Mouse (Mus musculus): ENCODE data around the gene Wasl. TPM values are rescaled to one million over a fixed set of nuclear protein-coding genes. Genes with fewer than 3 reads are reported as not detected.

Gene Wasl
- polyA plus RNA-seq, 1 experiment from 2014 or later = 58.5 TPM

DNA sequence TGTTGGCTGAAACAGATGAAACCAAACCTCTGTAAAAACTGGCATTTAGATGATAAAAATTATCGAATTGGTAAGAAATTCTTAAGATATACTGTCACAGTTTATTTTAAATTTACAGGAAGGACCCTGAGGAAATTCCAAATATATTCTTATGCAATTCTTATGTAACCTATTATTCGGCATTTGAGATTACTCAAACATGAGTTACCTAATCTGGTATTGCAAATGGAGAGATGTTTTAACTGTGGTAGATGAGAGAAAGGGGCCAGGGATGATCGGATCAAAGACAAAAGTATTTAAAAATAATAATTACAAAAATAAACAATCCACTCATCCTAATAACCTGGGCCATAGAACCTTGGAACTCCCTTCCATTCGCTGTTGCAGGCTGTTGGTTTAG, 54.5 kb downstream of the Wasl start:
- Histone ChIP-seq H3K36me3 (ENCODE audit: control insufficient read depth, insufficient read depth) (peaks cover 7% of the 10 kb centered on the region), H3K27ac (ENCODE audit: low read length) (no peak overlapping the region), H3K4me1 (replicated peaks; ENCODE audit: control insufficient read depth, insufficient read depth, low read length) (no peaks in the 10 kb centered on the region), H3K4me2 (ENCODE audit: low read length) (no peak overlapping the region), H3K9me3 (ENCODE audit: control insufficient read depth, low read length) (no peaks in the 10 kb centered on the region), H3K27me3 (replicated peaks; ENCODE audit: control insufficient read depth, insufficient read depth, low read length) (no peaks in the 10 kb centered on the region), H3K9ac (replicated peaks; ENCODE audit: low read depth, low read length) (no peak overlapping the region), H3K4me3 (replicated peaks; ENCODE audit: low read length) (no peak overlapping the region)
- ATAC-seq = no peak
- WGBS = 93% methylated on average over 4 of the region's 4 CpGs

DNA sequence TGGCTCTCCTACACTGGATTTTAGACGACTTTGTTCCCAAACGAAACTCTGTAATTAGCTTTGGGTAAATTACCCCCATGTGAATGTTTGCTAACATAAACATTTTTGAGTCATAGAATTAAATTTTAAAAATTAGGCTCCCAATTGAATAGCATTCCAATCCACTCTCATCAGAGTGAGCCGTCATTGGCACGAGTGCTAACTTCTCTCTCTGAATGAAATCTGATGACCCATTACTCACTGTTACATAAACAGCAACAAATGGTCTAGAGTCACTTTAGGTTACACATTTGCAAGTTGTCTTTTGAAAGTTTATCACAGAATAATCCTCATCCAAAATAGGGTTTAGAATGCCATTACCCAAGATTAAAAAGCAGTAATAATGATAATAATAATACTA, 55.3 kb downstream of the Wasl start:
- no peak for ATAC-seq
- no peaks in the 10 kb centered on the region for H3K4me1 ChIP-seq (replicated peaks; ENCODE audit: control insufficient read depth, insufficient read depth, low read length)
- H3K27ac ChIP-seq (ENCODE audit: low read length) = no peak overlapping the region
- no peak overlapping the region for H3K4me3 ChIP-seq (replicated peaks; ENCODE audit: low read length)
- H3K9me3 ChIP-seq (ENCODE audit: control insufficient read depth, low read length) = no peaks in the 10 kb centered on the region
- H3K27me3 ChIP-seq (replicated peaks; ENCODE audit: control insufficient read depth, insufficient read depth, low read length) = no peaks in the 10 kb centered on the region
- H3K4me2 ChIP-seq (ENCODE audit: low read length) = no peak overlapping the region
- H3K9ac ChIP-seq (replicated peaks; ENCODE audit: low read depth, low read length) = no peak overlapping the region
- 72% methylated on average over 4 of the region's 4 CpGs for whole genome bisulfite sequencing
- H3K36me3 ChIP-seq (ENCODE audit: control insufficient read depth, insufficient read depth) = peaks cover 5% of the 10 kb centered on the region

DNA sequence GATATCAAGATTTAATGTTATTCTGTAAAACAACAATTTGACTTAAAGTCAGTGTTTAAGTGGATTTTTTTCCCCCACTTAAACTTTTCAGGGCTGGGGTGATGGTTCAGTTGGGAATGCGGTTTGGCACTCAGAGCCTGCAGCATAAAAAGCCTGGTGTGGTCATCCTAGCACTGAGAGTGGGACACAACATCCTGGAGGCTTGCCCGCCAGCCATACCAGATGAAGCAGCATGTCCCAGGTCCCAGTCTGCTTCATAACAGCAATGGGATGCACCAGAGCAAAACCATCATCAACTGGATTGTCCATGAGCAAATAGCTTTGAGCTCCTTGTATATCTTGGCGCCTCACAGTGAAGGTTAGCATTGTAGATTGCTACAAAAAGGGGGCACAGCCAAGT, 56.1 kb downstream of the Wasl start:
- ATAC-seq = no peak
- no peaks in the 10 kb centered on the region for H3K27me3 ChIP-seq (replicated peaks; ENCODE audit: control insufficient read depth, insufficient read depth, low read length)
- 93% methylated on average over 3 of the region's 3 CpGs for WGBS

DNA sequence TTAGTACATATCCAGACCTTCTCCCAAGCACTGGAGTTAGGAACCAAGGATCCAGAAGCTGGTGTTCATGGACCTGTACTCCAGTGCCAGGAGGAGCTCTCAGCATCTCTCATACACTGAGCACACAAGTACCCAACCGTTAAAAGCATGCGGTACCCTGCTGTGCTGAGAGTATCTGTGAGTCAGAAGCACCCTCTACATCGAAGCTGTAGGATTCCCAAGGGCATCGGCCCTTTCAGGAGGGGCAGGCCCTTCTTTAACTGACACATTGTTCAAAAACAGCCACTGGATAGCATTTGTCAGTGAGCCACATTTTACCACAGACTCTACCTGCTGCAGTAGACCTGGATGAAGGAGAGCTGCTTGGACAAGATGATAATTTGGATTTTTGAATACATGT, 56.7 kb downstream of the Wasl start:
- Histone ChIP-seq H3K27me3 (replicated peaks; ENCODE audit: control insufficient read depth, insufficient read depth, low read length) (no peaks in the 10 kb centered on the region), H3K36me3 (ENCODE audit: control insufficient read depth, insufficient read depth) (peaks cover under 1% of the 10 kb centered on the region; the same call in 1 of the 2 replicates), H3K27ac (ENCODE audit: low read length) (no peak overlapping the region), H3K9me3 (ENCODE audit: control insufficient read depth, low read length) (no peaks in the 10 kb centered on the region), H3K4me3 (replicated peaks; ENCODE audit: low read length) (no peak overlapping the region), H3K4me2 (ENCODE audit: low read length) (no peak overlapping the region), H3K9ac (replicated peaks; ENCODE audit: low read depth, low read length) (no peak overlapping the region), H3K4me1 (replicated peaks; ENCODE audit: control insufficient read depth, insufficient read depth, low read length) (no peaks in the 10 kb centered on the region)
- ATAC-seq = no peak
- WGBS = 79% methylated on average over 4 of the region's 4 CpGs

More for the DNA sequence above, 56.1 kb downstream of the Wasl start:
- Histone ChIP-seq H3K4me2 (ENCODE audit: low read length) (no peak overlapping the region), H3K9me3 (ENCODE audit: control insufficient read depth, low read length) (no peaks in the 10 kb centered on the region), H3K9ac (replicated peaks; ENCODE audit: low read depth, low read length) (no peak overlapping the region), H3K4me3 (replicated peaks; ENCODE audit: low read length) (no peak overlapping the region), H3K4me1 (replicated peaks; ENCODE audit: control insufficient read depth, insufficient read depth, low read length) (no peaks in the 10 kb centered on the region), H3K27ac (ENCODE audit: low read length) (no peak overlapping the region), H3K36me3 (ENCODE audit: control insufficient read depth, insufficient read depth) (peaks cover 5% of the 10 kb centered on the region; the same call in 1 of the 2 replicates)

DNA sequence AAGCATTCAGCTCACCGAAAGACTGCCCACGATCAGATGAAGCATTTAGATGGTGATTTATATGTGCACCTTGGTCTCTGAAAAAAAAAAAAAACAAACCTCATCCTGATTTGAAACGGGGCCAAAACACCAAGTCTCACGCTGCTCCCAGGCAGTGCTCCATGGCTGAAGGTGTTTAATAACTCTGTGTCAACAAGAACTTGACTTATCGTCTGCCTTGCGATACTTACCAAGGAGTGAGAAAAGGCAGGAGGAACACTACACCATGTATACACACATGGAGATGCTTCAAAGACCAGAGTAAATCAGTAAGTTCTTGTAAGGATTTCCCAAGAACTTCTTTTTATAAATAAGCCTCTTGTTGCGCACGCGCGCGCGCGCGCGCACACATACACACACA, 57.3 kb downstream of the Wasl start:
- H3K4me1 ChIP-seq (replicated peaks; ENCODE audit: control insufficient read depth, insufficient read depth, low read length) = no peaks in the 10 kb centered on the region
- H3K4me2 ChIP-seq (ENCODE audit: low read length) = no peak overlapping the region
- WGBS = 88% methylated on average over 15 of the region's 15 CpGs
- no peak for ATAC-seq
- H3K9me3 ChIP-seq (ENCODE audit: control insufficient read depth, low read length) = no peaks in the 10 kb centered on the region
- no peak overlapping the region for H3K4me3 ChIP-seq (replicated peaks; ENCODE audit: low read length)
- no peak overlapping the region for H3K9ac ChIP-seq (replicated peaks; ENCODE audit: low read depth, low read length)
- H3K36me3 ChIP-seq (ENCODE audit: control insufficient read depth, insufficient read depth) = no peaks in the 10 kb centered on the region
- no peak overlapping the region for H3K27ac ChIP-seq (ENCODE audit: low read length)
- no peaks in the 10 kb centered on the region for H3K27me3 ChIP-seq (replicated peaks; ENCODE audit: control insufficient read depth, insufficient read depth, low read length)

DNA sequence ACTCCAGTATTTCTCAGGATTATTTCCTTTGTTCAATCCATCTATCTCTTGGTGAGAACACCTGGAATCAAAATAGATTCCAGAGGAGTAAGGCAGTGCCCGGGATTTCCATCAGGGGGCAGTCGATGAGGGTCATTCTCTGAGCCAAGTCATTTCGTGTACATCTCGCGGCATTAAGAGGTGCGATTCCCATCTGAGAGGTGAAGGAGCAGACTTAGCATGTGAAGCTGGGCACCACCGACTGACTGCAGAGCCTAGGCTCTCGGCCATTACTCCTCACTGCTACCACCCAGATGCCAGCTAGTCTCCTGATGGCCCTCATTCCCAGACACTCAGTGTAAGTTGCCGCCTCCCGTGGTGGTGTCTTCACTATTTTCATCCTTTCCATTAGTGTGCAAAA, 58.3 kb downstream of the Wasl start:
- 84% methylated on average over 10 of the region's 10 CpGs for WGBS
- Histone ChIP-seq H3K27me3 (replicated peaks; ENCODE audit: control insufficient read depth, insufficient read depth, low read length) (no peaks in the 10 kb centered on the region), H3K9ac (replicated peaks; ENCODE audit: low read depth, low read length) (no peak overlapping the region), H3K4me2 (ENCODE audit: low read length) (no peak overlapping the region), H3K4me1 (replicated peaks; ENCODE audit: control insufficient read depth, insufficient read depth, low read length) (no peaks in the 10 kb centered on the region), H3K36me3 (ENCODE audit: control insufficient read depth, insufficient read depth) (no peaks in the 10 kb centered on the region), H3K27ac (ENCODE audit: low read length) (no peak overlapping the region), H3K4me3 (replicated peaks; ENCODE audit: low read length) (no peak overlapping the region), H3K9me3 (ENCODE audit: control insufficient read depth, low read length) (no peaks in the 10 kb centered on the region)
- ATAC-seq = no peak

DNA sequence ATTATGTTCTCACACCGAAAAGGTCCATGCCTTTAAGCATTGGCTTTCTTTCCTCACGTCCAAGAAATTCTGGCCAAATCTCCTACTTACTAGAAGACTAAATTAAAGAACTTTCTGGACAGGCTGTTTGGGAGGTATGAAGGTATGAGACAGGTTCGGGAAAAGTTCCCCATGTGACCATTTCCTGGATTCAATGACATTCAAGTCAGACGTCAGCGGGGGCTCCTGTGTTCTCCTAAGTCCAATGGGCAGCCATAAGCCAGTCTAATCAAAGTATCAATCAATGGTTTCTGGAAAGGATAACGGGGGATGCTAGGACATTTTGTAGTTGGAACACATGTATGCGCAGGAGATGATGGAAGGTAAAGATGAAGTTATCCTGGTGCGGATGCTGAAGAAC, 59.2 kb downstream of the Wasl start:
- H3K9me3 ChIP-seq (ENCODE audit: control insufficient read depth, low read length) = no peaks in the 10 kb centered on the region
- WGBS = 93% methylated on average over 8 of the region's 8 CpGs

DNA sequence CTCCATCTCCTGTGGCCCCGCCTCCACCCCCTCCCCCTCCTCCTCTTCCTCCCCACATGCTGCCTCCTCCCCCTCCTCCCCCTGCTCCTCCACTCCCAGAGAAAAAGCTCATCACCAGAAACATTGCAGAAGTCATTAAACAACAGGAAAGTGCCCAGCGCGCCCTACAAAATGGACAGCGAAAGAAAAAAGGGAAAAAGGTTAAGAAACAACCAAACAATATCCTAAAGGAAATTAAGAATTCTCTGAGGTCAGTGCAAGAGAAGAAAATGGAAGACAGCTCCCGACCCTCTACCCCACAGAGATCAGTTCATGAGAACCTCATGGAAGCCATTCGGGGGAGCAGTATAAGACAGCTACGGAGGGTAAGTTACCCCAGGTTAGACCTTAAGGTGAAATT, 60.5 kb downstream of the Wasl start:
- Histone ChIP-seq H3K27me3 (replicated peaks; ENCODE audit: control insufficient read depth, insufficient read depth, low read length) (no peaks in the 10 kb centered on the region), H3K4me3 (replicated peaks; ENCODE audit: low read length) (no peak overlapping the region), H3K36me3 (ENCODE audit: control insufficient read depth, insufficient read depth) (no peaks in the 10 kb centered on the region), H3K27ac (ENCODE audit: low read length) (no peak overlapping the region), H3K4me2 (ENCODE audit: low read length) (no peak overlapping the region), H3K9me3 (ENCODE audit: control insufficient read depth, low read length) (no peaks in the 10 kb centered on the region), H3K9ac (replicated peaks; ENCODE audit: low read depth, low read length) (no peak overlapping the region), H3K4me1 (replicated peaks; ENCODE audit: control insufficient read depth, insufficient read depth, low read length) (no peaks in the 10 kb centered on the region)
- no peak for ATAC-seq
- WGBS = 96% methylated on average over 7 of the region's 7 CpGs

More for the DNA sequence above, 59.2 kb downstream of the Wasl start:
- H3K9ac ChIP-seq (replicated peaks; ENCODE audit: low read depth, low read length) = no peak overlapping the region
- H3K27me3 ChIP-seq (replicated peaks; ENCODE audit: control insufficient read depth, insufficient read depth, low read length) = no peaks in the 10 kb centered on the region
- H3K27ac ChIP-seq (ENCODE audit: low read length) = no peak overlapping the region
- H3K4me3 ChIP-seq (replicated peaks; ENCODE audit: low read length) = no peak overlapping the region
- no peak for ATAC-seq
- no peaks in the 10 kb centered on the region for H3K36me3 ChIP-seq (ENCODE audit: control insufficient read depth, insufficient read depth)
- no peaks in the 10 kb centered on the region for H3K4me1 ChIP-seq (replicated peaks; ENCODE audit: control insufficient read depth, insufficient read depth, low read length)
- no peak overlapping the region for H3K4me2 ChIP-seq (ENCODE audit: low read length)

DNA sequence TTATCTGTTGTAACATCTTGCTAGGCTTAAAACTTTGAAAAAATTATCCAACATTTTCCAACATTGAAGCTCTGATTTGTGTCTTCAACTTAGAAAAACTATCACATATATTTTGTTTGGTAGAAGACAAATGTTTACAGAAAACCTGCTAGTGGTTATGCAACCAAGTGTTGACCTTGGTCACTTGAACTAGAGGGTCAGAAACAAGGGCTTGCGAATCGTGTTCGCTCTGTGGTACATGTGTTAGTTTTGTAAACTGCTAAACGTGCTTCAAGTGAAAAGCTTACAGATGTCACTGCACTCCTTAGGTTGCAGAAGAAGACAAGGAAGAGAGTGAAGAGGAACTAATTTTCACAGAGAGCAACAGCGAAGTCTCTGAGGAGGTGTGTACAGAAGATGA, 61.8 kb downstream of the Wasl start:
- Histone ChIP-seq H3K9me3 (ENCODE audit: control insufficient read depth, low read length) (no peaks in the 10 kb centered on the region), H3K27ac (ENCODE audit: low read length) (no peak overlapping the region), H3K9ac (replicated peaks; ENCODE audit: low read depth, low read length) (no peak overlapping the region), H3K4me2 (ENCODE audit: low read length) (no peak overlapping the region), H3K4me1 (replicated peaks; ENCODE audit: control insufficient read depth, insufficient read depth, low read length) (no peaks in the 10 kb centered on the region), H3K27me3 (replicated peaks; ENCODE audit: control insufficient read depth, insufficient read depth, low read length) (no peaks in the 10 kb centered on the region), H3K4me3 (replicated peaks; ENCODE audit: low read length) (no peak overlapping the region), H3K36me3 (ENCODE audit: control insufficient read depth, insufficient read depth) (no peaks in the 10 kb centered on the region)
- no peak for ATAC-seq
- WGBS = 89% methylated on average over 5 of the region's 5 CpGs

DNA sequence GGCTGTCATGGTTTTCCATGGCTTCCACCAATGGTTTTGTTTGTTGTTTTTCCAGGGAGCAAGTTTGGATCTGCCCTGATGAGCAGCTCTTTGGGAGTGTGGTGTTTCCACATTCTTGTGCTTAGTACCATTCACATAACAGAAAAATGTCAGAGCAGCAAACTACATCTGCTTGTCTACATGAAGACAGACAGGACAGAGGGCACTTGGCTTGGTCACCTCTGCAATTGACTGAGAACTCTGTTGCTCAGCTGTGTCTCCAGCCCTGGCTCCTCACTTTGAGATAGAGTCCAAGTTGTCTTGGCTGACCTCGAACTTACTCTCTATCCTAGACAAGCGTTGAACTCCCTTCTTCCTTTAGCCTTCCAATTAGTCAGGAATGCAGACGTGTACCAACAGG, 62.5 kb downstream of the Wasl start:
- Histone ChIP-seq H3K4me2 (ENCODE audit: low read length) (no peak overlapping the region), H3K9ac (replicated peaks; ENCODE audit: low read depth, low read length) (no peak overlapping the region), H3K27me3 (replicated peaks; ENCODE audit: control insufficient read depth, insufficient read depth, low read length) (no peaks in the 10 kb centered on the region), H3K9me3 (ENCODE audit: control insufficient read depth, low read length) (no peaks in the 10 kb centered on the region), H3K27ac (ENCODE audit: low read length) (no peak overlapping the region), H3K36me3 (ENCODE audit: control insufficient read depth, insufficient read depth) (no peaks in the 10 kb centered on the region), H3K4me3 (replicated peaks; ENCODE audit: low read length) (no peak overlapping the region), H3K4me1 (replicated peaks; ENCODE audit: control insufficient read depth, insufficient read depth, low read length) (no peaks in the 10 kb centered on the region)
- WGBS = 82% methylated on average over 3 of the region's 3 CpGs
- ATAC-seq = no peak

All from forebrain, embryonic 16.5 days (tissue).